Mouse (Mus musculus) forebrain, embryonic 13.5 days (tissue): ENCODE data around the gene Ccer2. TPM values are rescaled to one million over a fixed set of nuclear protein-coding genes. Genes with fewer than 3 reads are reported as not detected.
A peak's percentile ranks its signal among the peaks of the same experiment; 100 is the strongest.

Source experiments
- ATAC-seq: fragments of 200-750 bp; cut with Nextera tagmentation; 2 replicates; pipeline ENCODE4 v1.8.0; 2017
- H3K27ac ChIP-seq: fragments of 300-500 bp; sonication (generic); 2 replicates; pipeline ENCODE4 v1.5.1; 2015; ENCODE audit warnings: inconsistent platforms, mild to moderate bottlenecking, moderate library complexity
- H3K27me3 ChIP-seq: fragments of 300-500 bp; sonication (generic); 2 replicates; pipeline ENCODE4 v1.6.1; 2015; ENCODE audit warnings: mild to moderate bottlenecking, inconsistent platforms
- H3K36me3 ChIP-seq: fragments of 300-500 bp; sonication (generic); 2 replicates; pipeline ENCODE4 v1.6.1; 2015; ENCODE audit warnings: mild to moderate bottlenecking, inconsistent platforms; ENCODE audit not compliant: poor library complexity, severe bottlenecking
- H3K4me1 ChIP-seq: fragments of 300-500 bp; sonication (generic); 2 replicates; pipeline ENCODE4 v1.6.1; 2015; ENCODE audit warnings: inconsistent platforms
- H3K4me2 ChIP-seq: fragments of 300-500 bp; sonication (generic); 2 replicates; pipeline ENCODE4 v1.6.1; 2015; ENCODE audit warnings: inconsistent platforms, mild to moderate bottlenecking, moderate library complexity
- H3K4me3 ChIP-seq: fragments of 300-500 bp; sonication (generic); 2 replicates; pipeline ENCODE4 v1.5.1; 2015; ENCODE audit warnings: mild to moderate bottlenecking, inconsistent platforms
- H3K9ac ChIP-seq: fragments of 300-500 bp; sonication (generic); 2 replicates; pipeline ENCODE4 v1.6.1; 2015; ENCODE audit warnings: mild to moderate bottlenecking, inconsistent platforms
- H3K9me3 ChIP-seq: fragments of 300-500 bp; sonication (generic); replicated peaks from 2 replicates; pipeline ENCODE4 v1.6.1; 2016; ENCODE audit warnings: inconsistent platforms
- WGBS: fragments of 180-500 bp; shearing (Covaris S2); methylation state at CpG from one replicate; pipeline ENCODE4 v1.1.7; 2015; 5-methylcytosine and 5-hydroxymethylcytosine counted together
- polyA plus RNA-seq: library from polyadenylated mRNA; unstranded; fragments of >200 nt; fragmentation: Nextera tagmentation; extraction: Ambion mirVana; gene quantifications from 2 replicates; pipeline ENCODE4 v1.2.1, GENCODE M21; 2015

The Ccer2 gene
- polyA plus RNA-seq, 1 experiment from 2014 or later = not detected

- Histone ChIP-seq H3K27me3 (no peaks in the 10 kb centered on the region), H3K36me3 (peaks cover 12% of the 10 kb centered on the region), H3K4me1 (peaks cover 30% of the 10 kb centered on the region), H3K4me2 (peak within 1 kb of the TSS; percentile 80), H3K4me3 (peak within 1 kb of the TSS; percentile 77), H3K9me3 (no peaks in the 10 kb centered on the region), H3K27ac (peak within 1 kb of the TSS; percentile 99), H3K9ac (peak within 1 kb of the TSS; percentile 87)
- no peak for ATAC-seq
- 2% methylated on average over 33 of the region's 35 CpGs for WGBS
Observed at GRCm38 (mm10) chr7:28808221-28808941, 52.4 kb downstream of the Ccer2 start, which contains the start of gene Hnrnpl. TSS of gene Hnrnpl (plus strand) at chr7:28808541.

Other genes starting within 250 kb of the Ccer2 start
- not detected in 2 replicates for gene Ifnl2, start 245.7 kb upstream of the Ccer2 start, polyA plus RNA-seq
- not detected in 2 replicates for gene Ifnl3, start 233.3 kb upstream of the Ccer2 start, polyA plus RNA-seq
- gene Sycn, start 215.3 kb upstream of the Ccer2 start, polyA plus RNA-seq = not detected in 2 replicates
- not detected in 2 replicates for gene Nccrp1, start 208.9 kb upstream of the Ccer2 start, polyA plus RNA-seq
- 20.0 and 20.5 TPM in 2 replicates for gene Samd4b, start 158.0 kb upstream of the Ccer2 start, polyA plus RNA-seq
- gene Pak4, start 158.0 kb upstream of the Ccer2 start, polyA plus RNA-seq = 36.1 and 36.8 TPM in 2 replicates
- gene Acp7, start 124.8 kb upstream of the Ccer2 start, polyA plus RNA-seq = not detected in 2 replicates
- gene Fbxo27, start 63.3 kb upstream of the Ccer2 start, polyA plus RNA-seq = 3.6 and 3.8 TPM in 2 replicates
- gene Fbxo17, start 39.4 kb upstream of the Ccer2 start, polyA plus RNA-seq = 4.4 and 5.3 TPM in 2 replicates
- gene Mrps12, start 14.4 kb upstream of the Ccer2 start, polyA plus RNA-seq = 107 and 122 TPM in 2 replicates
- gene Sars2, start 14.2 kb upstream of the Ccer2 start, polyA plus RNA-seq = 23.0 and 23.7 TPM in 2 replicates
- 86.3 and 86.9 TPM in 2 replicates for gene Sirt2, start 10.6 kb downstream of the Ccer2 start, polyA plus RNA-seq
- 51.0 and 52.9 TPM in 2 replicates for gene Nfkbib, start 11.3 kb downstream of the Ccer2 start, polyA plus RNA-seq
- gene Rinl, start 32.8 kb downstream of the Ccer2 start, polyA plus RNA-seq = 1.7 and 2.0 TPM in 2 replicates
- 264 and 282 TPM in 2 replicates for gene Hnrnpl, start 52.4 kb downstream of the Ccer2 start, polyA plus RNA-seq
- 69.1 and 75.6 TPM in 2 replicates for gene Ech1, start 69.0 kb downstream of the Ccer2 start, polyA plus RNA-seq
- gene Lgals4, start 77.7 kb downstream of the Ccer2 start, polyA plus RNA-seq = 2.5 and 3.3 TPM in 2 replicates
- 2.0 and 2.4 TPM in 2 replicates for gene Lgals7, start 107.7 kb downstream of the Ccer2 start, polyA plus RNA-seq
- gene Capn12, start 125.2 kb downstream of the Ccer2 start, polyA plus RNA-seq = 0.21 and 0.30 TPM in 2 replicates
- gene Actn4, start 206.2 kb downstream of the Ccer2 start, polyA plus RNA-seq = 114 and 136 TPM in 2 replicates
- 351 and 356 TPM in 2 replicates for gene Eif3k, start 225.7 kb downstream of the Ccer2 start, polyA plus RNA-seq
- 4.3 and 4.4 TPM in 2 replicates for gene Map4k1, start 225.9 kb downstream of the Ccer2 start, polyA plus RNA-seq